Mouse (Mus musculus): ENCODE measurements at regions not wholly inside any gene's neighbourhood (a gene's known extent, or its start where the extent isn't known, plus 50 kb on each side); places are given as distances from the start of the nearest gene placed in this dataset.
A peak's percentile ranks its signal among the peaks of the same experiment; 100 is the strongest.

GRCm38 (mm10) chr4:114665684-114666083 is 155.8 kb upstream of the Gm12830 start:
- intact Hi-C loops (cut with DNase I): no loop called here
- peak; percentile 87 for DNase-seq

- no peak for DNase-seq
- intact Hi-C loops (cut with DNase I): no loop called here
These were observed 155.1 kb upstream of the Gm12830 start for GRCm38 (mm10) chr4:114666238-114666978.

GRCm38 (mm10) chr4:114666979-114667328 is 154.6 kb upstream of the Gm12830 start:
- no peak for DNase-seq
- intact Hi-C loops (cut with DNase I): no loop called here

DNA sequence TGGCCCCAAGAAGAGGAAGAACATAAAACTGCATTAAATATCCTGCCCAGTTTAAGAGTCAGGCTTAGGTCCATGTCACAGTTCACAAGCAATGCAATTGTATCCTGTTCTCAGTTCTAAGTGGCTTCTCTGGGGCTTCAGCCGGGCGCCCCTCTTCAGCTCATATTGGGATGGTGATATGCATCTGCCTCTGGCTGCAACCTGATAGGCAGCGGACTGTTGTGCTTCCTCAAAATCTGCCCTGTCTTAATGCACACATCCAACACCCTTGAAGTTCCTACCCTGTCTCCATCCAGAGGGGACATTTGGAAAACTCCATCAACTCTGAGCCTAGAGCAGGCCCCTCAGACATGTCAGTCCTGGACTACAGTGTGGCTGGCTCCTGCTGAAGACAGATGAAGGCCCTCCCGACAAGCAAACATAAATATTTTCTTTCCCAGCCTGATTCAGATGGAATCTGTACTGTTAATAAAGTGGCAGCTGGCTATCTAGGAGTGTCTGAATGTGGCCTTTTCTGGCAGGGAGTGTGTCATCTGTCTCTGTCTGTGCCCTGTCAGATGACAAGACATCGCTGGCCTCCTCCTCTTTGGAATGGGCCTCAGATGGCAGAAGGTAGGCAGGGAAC is 149.3 kb upstream of the Gm12830 start:
- intact Hi-C loops (cut with DNase I): loop anchor here (10.0 kb wide), 1 partner anchor 153 kb away; the partner anchor contains the start of gene Gm12830
- no peak for DNase-seq

- no peak for DNase-seq
- intact Hi-C loops (cut with DNase I): loop anchor here (10.0 kb wide), 1 partner anchor 148 kb away; the partner anchor contains the start of gene Gm12830
These were observed 144.3 kb upstream of the Gm12830 start for GRCm38 (mm10) chr4:114676908-114677898.

DNA sequence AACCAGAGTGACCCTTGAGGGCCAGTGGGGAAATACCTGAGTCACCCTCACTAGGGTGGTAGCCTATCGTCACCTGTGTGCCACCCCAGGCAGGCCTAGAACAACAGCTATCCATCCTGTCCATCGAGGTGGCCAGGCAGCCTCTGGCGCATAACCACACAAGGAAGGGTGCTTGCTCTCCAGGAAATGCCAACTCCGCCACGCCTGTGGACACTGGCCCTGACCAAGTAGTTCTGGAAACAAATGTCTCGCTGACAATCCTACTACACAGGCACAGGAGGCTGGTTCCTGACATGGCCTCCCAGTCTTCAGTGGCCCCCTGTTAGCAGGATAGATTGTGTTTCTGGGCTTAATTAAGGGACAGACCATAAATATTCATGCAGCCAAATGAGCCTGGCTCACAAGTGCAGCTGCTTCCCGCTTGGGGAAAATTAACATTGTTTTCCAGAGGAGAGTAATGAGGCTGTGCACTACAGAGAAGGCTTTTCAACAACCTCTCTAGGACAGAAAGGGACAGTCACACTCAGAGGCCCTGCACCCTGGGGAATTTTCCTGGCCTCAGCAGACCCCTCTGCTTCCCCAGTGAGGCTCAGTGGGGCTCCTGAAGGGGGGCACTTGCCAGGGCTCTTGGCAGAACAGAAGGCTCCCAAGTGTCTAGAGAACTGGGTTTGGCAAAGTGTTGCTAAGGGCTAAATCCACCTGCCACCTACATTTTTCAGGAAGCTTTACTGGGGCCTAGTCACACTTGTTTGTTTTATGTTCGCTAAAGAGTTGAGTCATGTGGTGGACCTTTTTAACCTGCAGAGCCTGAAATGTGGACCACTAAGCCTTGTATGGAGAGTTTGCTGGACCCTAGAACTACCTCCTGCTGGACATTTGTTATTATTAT is 143.2 kb upstream of the Gm12830 start:
- no peak for DNase-seq
- intact Hi-C loops (cut with DNase I): loop anchor here (10.0 kb wide), 1 partner anchor 147 kb away; the partner anchor contains the start of gene Gm12830

- intact Hi-C loops (cut with DNase I): no loop called here
- no peak for DNase-seq
These were observed 141.2 kb upstream of the Gm12830 start for GRCm38 (mm10) chr4:114680360-114680759.

GRCm38 (mm10) chr4:114682955-114683354 is 138.6 kb upstream of the Gm12830 start:
- intact Hi-C loops (cut with DNase I): no loop called here
- DNase-seq: no peak

DNA sequence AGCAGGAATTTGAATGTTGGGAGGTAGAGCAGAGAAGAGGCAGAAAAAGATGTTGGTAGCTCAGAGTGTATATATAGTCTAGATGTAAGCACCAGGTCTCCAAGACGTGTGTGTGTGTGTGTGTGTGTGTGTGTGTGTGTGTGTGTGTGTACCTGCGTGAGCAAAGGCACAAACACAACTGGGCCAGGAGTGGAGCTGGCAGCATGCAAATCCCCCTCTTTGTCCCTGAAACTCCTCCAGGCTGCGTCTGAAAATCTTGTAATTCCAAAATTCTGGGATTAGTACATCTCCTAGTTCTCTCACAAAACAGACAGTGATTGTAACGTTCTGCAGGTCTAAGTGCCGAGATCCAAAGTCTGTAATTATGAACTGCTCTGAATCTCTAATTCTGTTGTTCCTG is 137.8 kb upstream of the Gm12830 start:
- DNase-seq: no peak
- intact Hi-C loops (cut with DNase I): no loop called here

DNA sequence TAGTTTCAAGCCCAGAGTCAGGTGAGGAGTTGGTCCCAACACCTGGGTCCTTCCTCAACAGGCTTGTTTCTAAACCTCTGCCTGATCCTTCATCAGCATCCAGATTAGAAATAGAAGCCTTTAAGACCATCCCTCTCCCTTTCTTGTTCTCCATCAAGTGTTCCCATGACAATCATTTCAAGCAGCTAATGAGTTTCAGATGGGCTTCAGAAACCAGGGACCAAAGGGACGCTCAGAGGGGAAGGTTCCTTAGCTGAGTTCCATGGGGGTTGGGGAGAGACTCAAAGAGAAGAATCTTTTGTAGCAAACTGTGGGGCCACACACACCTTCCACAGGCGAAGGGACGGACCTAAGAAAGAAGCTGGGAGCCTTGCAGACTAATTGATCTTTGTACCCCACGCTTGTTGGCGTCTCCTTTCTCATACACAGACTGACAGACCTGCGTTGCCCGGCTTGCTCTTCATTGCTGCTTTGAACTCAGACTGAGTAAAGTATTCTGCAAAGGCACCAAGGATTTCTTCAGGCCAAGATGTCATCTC is 136.6 kb upstream of the Gm12830 start:
- DNase-seq: no peak
- intact Hi-C loops (cut with DNase I): no loop called here

- peak; percentile 43 for DNase-seq
- intact Hi-C loops (cut with DNase I): no loop called here
These were observed 136.1 kb upstream of the Gm12830 start for GRCm38 (mm10) chr4:114685454-114685853.

GRCm38 (mm10) chr4:114686091-114686490 is 135.4 kb upstream of the Gm12830 start:
- DNase-seq: no peak
- intact Hi-C loops (cut with DNase I): no loop called here

- DNase-seq: no peak
- intact Hi-C loops (cut with DNase I): no loop called here
These were observed 133.1 kb upstream of the Gm12830 start for GRCm38 (mm10) chr4:114688356-114688972.

GRCm38 (mm10) chr4:114688973-114689371 is 132.6 kb upstream of the Gm12830 start:
- intact Hi-C loops (cut with DNase I): no loop called here
- no peak for DNase-seq

GRCm38 (mm10) chr4:114705586-114705985 is 115.9 kb upstream of the Gm12830 start:
- intact Hi-C loops (cut with DNase I): no loop called here
- DNase-seq: peak; percentile 20

DNA sequence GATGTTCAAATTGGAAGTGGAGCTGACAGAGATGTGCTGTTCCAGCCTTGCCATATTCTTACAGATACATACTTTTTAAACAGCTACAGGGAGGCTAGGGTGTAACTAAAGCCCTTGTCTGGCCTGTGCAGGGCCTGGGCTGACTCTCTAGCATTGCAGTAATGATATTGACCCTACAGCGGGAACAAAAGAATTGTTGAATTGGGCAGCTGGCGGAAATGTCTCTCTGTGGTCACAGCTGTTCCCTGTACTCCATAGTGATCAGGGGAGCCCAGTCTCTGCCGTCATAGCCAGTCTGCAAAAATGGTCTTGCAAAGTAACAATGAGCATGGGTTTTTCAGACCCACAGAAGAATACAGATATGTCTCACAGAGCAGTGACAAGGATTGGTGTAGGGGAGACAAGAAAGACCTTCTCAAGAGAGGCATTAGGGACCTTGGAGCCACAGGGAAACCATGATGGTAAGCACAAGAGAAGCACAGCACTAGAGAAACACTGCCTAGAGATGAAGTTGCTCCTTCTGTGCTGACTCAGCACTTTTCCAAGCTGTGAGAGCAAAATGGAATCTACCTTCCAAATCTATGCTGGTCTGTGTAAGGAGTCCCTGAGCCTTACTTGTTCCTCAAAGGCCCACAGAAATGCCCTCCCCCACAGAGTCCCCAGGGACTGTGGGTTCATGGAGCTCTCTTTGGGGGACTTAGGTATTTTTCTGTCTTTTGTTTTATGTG is 111.2 kb upstream of the Gm12830 start:
- DNase-seq: no peak
- intact Hi-C loops (cut with DNase I): no loop called here

- intact Hi-C loops (cut with DNase I): no loop called here
- DNase-seq: no peak
These were observed 110.4 kb upstream of the Gm12830 start for GRCm38 (mm10) chr4:114711082-114711481.

- no peak for DNase-seq
- intact Hi-C loops (cut with DNase I): no loop called here
These were observed 109.4 kb upstream of the Gm12830 start for GRCm38 (mm10) chr4:114712005-114712665.
